Comparison of ENCODE assay signal across 8 mouse cellular contexts in the genomic region with DNA sequence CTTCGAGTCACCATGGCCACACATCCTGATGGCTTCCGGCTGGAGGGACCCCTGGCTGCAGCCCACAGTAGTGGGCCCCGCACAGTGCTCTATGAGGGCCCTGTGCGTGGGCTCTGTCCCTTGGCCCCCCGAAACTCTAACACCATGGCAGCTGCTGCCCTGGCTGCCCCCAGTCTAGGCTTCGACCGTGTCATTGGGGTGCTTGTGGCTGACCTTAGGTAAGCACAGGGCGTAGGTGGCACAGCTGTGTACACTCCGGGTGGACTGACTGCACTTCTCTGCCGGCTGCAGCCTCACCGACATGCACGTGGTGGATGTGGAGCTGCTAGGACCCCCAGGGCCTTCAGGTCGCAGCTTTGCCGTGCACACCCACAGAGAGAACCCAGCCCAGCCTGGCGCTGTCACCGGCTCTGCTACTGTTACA. TPM values are rescaled to one million over a fixed set of nuclear protein-coding genes. Genes with fewer than 3 reads are reported as not detected.
A peak's percentile ranks its signal among the peaks of the same experiment; 100 is the strongest.
DNase-seq lines count a peak whose midpoint lies in the region; ATAC-seq lines count a peak whose summit lies in the region.

No protein-coding gene starts in this region.

- peaks cover 48% of the 10 kb centered on the region for H3K4me1 ChIP-seq in lung, embryonic 15.5 days
- peaks cover 57% of the 10 kb centered on the region for H3K4me1 ChIP-seq in limb, embryonic 10.5 days
- H3K4me1 ChIP-seq in neural tube, embryonic 15.5 days: peaks cover 61% of the 10 kb centered on the region

- no peak overlapping the region for H3K27ac ChIP-seq in lung, embryonic 15.5 days
- peak overlapping the region; percentile 86 for H3K27ac ChIP-seq in limb, embryonic 10.5 days
- peak overlapping the region; percentile 91 for H3K27ac ChIP-seq in neural tube, embryonic 15.5 days (replicated peaks)

- 76% methylated on average over 16 of the region's 16 CpGs for WGBS in lung, embryonic 15.5 days
- 84% methylated on average over 16 of the region's 16 CpGs for WGBS in limb, embryonic 10.5 days
- 79% methylated on average over 16 of the region's 16 CpGs for WGBS in neural tube, embryonic 15.5 days

- no peaks in the 10 kb centered on the region for H3K9me3 ChIP-seq in lung, embryonic 15.5 days
- H3K9me3 ChIP-seq in limb, embryonic 10.5 days (replicated peaks): no peaks in the 10 kb centered on the region
- H3K9me3 ChIP-seq in neural tube, embryonic 15.5 days (replicated peaks): no peaks in the 10 kb centered on the region

- no peak for ATAC-seq in lung, embryonic 15.5 days (ENCODE audit: borderline replicate concordance, extremely low read depth, low FRiP score, low TSS enrichment)
- peak; percentile 3; the same call in 1 of the 2 replicates for ATAC-seq in neural tube, embryonic 15.5 days (ENCODE audit: low FRiP score)
- no peak for ATAC-seq in frontal cortex, adult (ENCODE audit: low TSS enrichment)

- no peaks in the 10 kb centered on the region for H3K36me3 ChIP-seq in lung, embryonic 15.5 days
- peaks cover 4% of the 10 kb centered on the region for H3K36me3 ChIP-seq in limb, embryonic 10.5 days
- peaks cover 22% of the 10 kb centered on the region for H3K36me3 ChIP-seq in neural tube, embryonic 15.5 days

- H3K4me2 ChIP-seq in lung, embryonic 15.5 days: peak overlapping the region; percentile 41; the same call in 1 of the 2 replicates
- H3K4me2 ChIP-seq in neural tube, embryonic 15.5 days: peak overlapping the region; percentile 75; the same call in 1 of the 2 replicates

- no peak overlapping the region for H3K9ac ChIP-seq in lung, embryonic 15.5 days
- no peak overlapping the region; the same call in 1 of the 2 replicates for H3K9ac ChIP-seq in neural tube, embryonic 15.5 days (replicated peaks)

- H3K4me3 ChIP-seq in lung, embryonic 15.5 days: 0 out of 2 replicates have a peak overlapping the region, but pooled peaks have one; percentile 70
- H3K4me3 ChIP-seq in limb, embryonic 10.5 days: peak overlapping the region; percentile 80; the same call in 1 of the 2 replicates
- H3K4me3 ChIP-seq in neural tube, embryonic 15.5 days (replicated peaks): 0 out of 2 replicates have a peak overlapping the region, but pooled peaks have one; percentile 56

- H3K27me3 ChIP-seq in lung, embryonic 15.5 days: peaks cover 34% of the 10 kb centered on the region
- H3K27me3 ChIP-seq in limb, embryonic 10.5 days (ENCODE audit: low read depth, poor library complexity, severe bottlenecking): peaks cover 48% of the 10 kb centered on the region
- no peaks in the 10 kb centered on the region for H3K27me3 ChIP-seq in neural tube, embryonic 15.5 days (replicated peaks)

- peak; percentile 47 to 52 for DNase-seq in cerebellum, postnatal 14 days
- DNase-seq in cerebellum, adult 9-11 months: no peak
- DNase-seq in lung, postnatal 14 days: no peak
- DNase-seq in limb, embryonic 10.5 days (ENCODE audit: low spot score): no peak
- DNase-seq in urinary bladder, postnatal 14 days (ENCODE audit: low spot score): no peak

RNA-seq across cellular contexts. Expression of gene Josd2, which starts 0.9 kb away (rescaled TPM):
- 109 and 111 TPM in 2 replicates for polyA plus RNA-seq in lung, embryonic 15.5 days (2015; fragmentation: Nextera tagmentation; extraction: Ambion mirVana)
- polyA plus RNA-seq in limb, embryonic 10.5 days (2016; fragmentation: Nextera tagmentation; extraction: Ambion mirVana): 72.6 and 73.3 TPM in 2 replicates
- polyA plus RNA-seq in neural tube, embryonic 15.5 days (2015; fragmentation: Nextera tagmentation; extraction: Ambion mirVana): 45.2 and 51.0 TPM in 2 replicates

RNA-seq across cellular contexts. Expression of gene Aspdh, which starts 1.7 kb away (rescaled TPM):
- polyA plus RNA-seq in lung, embryonic 15.5 days (2015; fragmentation: Nextera tagmentation; extraction: Ambion mirVana): 0.62 and 0.88 TPM in 2 replicates
- not detected in 2 replicates for polyA plus RNA-seq in limb, embryonic 10.5 days (2016; fragmentation: Nextera tagmentation; extraction: Ambion mirVana)
- polyA plus RNA-seq in neural tube, embryonic 15.5 days (2015; fragmentation: Nextera tagmentation; extraction: Ambion mirVana): 2.2 and 4.2 TPM in 2 replicates

RNA-seq across cellular contexts. Expression of gene Emc10, which starts 29.4 kb away (rescaled TPM):
- 107 and 108 TPM in 2 replicates for polyA plus RNA-seq in lung, embryonic 15.5 days (2015; fragmentation: Nextera tagmentation; extraction: Ambion mirVana)
- 78.6 and 91.4 TPM in 2 replicates for polyA plus RNA-seq in limb, embryonic 10.5 days (2016; fragmentation: Nextera tagmentation; extraction: Ambion mirVana)
- polyA plus RNA-seq in neural tube, embryonic 15.5 days (2015; fragmentation: Nextera tagmentation; extraction: Ambion mirVana): 144 and 157 TPM in 2 replicates

RNA-seq across cellular contexts. Expression of gene Fam71e1, which starts 29.5 kb away (rescaled TPM):
- polyA plus RNA-seq in lung, embryonic 15.5 days (2015; fragmentation: Nextera tagmentation; extraction: Ambion mirVana): 9.1 and 11.1 TPM in 2 replicates
- 10.6 and 16.5 TPM in 2 replicates for polyA plus RNA-seq in limb, embryonic 10.5 days (2016; fragmentation: Nextera tagmentation; extraction: Ambion mirVana)
- 22.6 and 23.2 TPM in 2 replicates for polyA plus RNA-seq in neural tube, embryonic 15.5 days (2015; fragmentation: Nextera tagmentation; extraction: Ambion mirVana)

RNA-seq across cellular contexts. Expression of gene Lrrc4b, which starts 38.1 kb away (rescaled TPM):
- 0.88 and 0.98 TPM in 2 replicates for polyA plus RNA-seq in lung, embryonic 15.5 days (2015; fragmentation: Nextera tagmentation; extraction: Ambion mirVana)
- 0.06 and 0.21 TPM in 2 replicates for polyA plus RNA-seq in limb, embryonic 10.5 days (2016; fragmentation: Nextera tagmentation; extraction: Ambion mirVana)
- 11.0 and 14.9 TPM in 2 replicates for polyA plus RNA-seq in neural tube, embryonic 15.5 days (2015; fragmentation: Nextera tagmentation; extraction: Ambion mirVana)

Comparison
In these comparisons a context has a peak if more than half of its experiments do, and no peak if none do; other contexts are left out.
1. DNase-seq: peak in cerebellum, postnatal 14 days (2 of 2); none in cerebellum, adult 9-11 months (single experiment), lung, postnatal 14 days (single experiment), limb, embryonic 10.5 days (single experiment) and urinary bladder, postnatal 14 days (single experiment).
2. Peak in every context shown above with its lines, with median percentiles within 50 percentile points of each other: H3K4me3 ChIP-seq.